Mouse (Mus musculus) gonadal fat pad, adult 2 months (tissue): Measurements from ENCODE around the gene Dek. TPM values are rescaled to one million over a fixed set of nuclear protein-coding genes. Genes with fewer than 3 reads are reported as not detected.

Experiments used
- DNase-seq: peaks from one replicate; pipeline ENCODE4 v3.0.0-alpha.2; 2012; ENCODE audit warnings: low read depth
- polyA plus RNA-seq: library from polyadenylated mRNA; depleted of rRNA; stranded (reverse); fragments of >200 nt; gene quantifications from 2 replicates; pipeline ENCODE4 v1.2.3, GENCODE M21; 2012; rRNA removed

Gene Dek
- polyA plus RNA-seq, 1 experiment, result 9.1 TPM

DNA sequence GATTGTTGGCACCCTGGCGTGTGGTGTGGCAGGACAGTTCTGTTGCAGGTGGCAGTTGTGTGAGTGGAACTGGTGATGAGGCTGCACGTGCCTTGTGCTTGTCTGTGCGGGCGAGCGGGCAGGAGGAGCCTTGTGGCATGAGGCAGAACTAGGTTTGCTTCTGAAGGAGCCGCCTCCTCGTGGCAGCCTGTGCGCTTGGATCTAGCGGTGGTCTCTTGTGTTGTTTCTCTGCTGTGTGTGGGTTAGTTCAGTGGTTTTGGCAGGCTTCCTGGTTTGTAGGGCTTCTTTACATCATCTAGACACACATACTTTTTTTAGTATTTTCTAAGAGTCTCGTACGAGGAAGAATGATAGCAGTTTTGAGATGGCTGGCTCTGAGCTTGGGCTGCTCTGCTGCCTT, 49.9 kb downstream of the Dek start:
- no peak for DNase-seq

GRCm38 (mm10) chr13:47053971-47054370, 52.0 kb downstream of the Dek start:
- no peak for DNase-seq

- no peak for DNase-seq
Measured at GRCm38 (mm10) chr13:47050009-47050408, 56.0 kb downstream of the Dek start.

DNA sequence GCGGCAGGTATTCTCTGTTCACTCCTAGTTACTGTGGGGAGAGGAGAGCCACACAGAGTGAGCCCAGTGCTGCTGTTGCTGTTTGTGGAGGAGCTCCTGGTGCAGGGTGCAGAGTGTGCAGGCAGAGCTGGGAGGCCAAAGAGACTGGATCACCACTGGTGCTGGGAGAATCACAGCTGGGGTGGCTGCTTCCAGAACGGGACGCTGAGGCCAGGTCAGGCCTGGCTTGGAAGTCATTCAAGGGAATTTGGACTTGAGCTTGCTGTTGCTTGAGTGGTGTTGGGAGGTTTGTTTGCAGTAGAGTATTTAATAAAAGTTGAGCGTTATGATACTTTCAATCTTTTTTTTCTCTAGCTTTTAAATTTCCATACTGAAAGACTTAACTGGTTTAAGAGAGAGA, 58.0 kb downstream of the Dek start:
- no peak for DNase-seq

DNA sequence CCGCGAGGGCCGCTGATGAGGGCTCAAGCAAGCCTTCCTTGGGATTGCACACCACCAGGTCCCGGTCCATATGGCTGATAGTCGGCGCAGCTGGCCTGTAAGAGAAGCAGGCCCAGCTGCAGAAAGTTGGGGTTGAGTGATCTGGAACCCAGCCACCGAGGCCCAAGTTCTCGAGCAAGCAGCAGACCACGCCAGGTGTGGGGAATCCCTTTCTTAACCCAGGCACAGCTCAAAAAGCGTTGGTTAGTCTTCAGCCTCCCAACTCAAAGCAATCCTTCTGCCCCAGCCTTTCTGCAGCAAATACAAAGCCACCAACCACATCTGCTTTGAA, 61.4 kb downstream of the Dek start, which contains the start of gene Tpmt:
Gene Tpmt, minus strand, starts transcription at position 121 of the 331 bp plus-strand sequence.
- DNase-seq, result no peak

DNA sequence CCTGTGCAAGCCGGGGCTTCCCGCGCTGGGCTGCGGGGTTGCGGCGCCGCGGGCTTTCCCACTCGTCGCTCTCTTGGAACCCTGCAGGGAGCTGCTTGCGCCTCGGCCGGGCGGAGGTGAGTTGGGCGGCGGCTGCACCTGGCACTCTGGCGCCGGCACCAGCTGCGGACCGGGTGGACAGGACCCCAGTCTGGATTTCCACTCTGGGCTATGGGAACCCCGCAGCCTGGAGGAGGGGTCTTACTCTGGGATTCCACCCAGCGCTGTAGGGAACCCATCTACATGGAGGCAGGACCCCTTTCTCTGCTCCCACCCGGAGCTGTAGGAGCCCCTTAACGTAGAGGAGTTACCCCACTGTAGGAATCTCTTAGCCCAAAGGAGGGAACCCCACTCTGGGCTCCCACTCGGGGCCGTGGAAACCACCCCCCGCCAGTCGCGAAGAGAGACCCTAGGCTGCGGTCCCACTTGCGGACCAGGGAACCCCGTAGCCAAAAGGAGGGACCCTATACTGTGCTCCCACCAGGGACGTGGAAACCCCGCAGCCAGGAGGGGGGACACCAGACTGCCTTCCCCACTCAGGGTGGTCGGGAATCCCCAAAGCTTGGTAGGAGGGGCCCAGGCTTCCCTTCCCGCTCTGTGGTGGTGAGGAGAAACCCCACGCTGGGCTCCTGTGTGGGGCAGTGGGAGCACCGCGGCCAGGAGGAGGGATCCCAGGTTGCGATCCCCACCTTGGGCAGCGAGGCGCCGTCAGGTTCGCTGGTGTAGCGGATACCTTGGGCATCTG, 62.0 kb downstream of the Dek start:
- no peak for DNase-seq

DNA sequence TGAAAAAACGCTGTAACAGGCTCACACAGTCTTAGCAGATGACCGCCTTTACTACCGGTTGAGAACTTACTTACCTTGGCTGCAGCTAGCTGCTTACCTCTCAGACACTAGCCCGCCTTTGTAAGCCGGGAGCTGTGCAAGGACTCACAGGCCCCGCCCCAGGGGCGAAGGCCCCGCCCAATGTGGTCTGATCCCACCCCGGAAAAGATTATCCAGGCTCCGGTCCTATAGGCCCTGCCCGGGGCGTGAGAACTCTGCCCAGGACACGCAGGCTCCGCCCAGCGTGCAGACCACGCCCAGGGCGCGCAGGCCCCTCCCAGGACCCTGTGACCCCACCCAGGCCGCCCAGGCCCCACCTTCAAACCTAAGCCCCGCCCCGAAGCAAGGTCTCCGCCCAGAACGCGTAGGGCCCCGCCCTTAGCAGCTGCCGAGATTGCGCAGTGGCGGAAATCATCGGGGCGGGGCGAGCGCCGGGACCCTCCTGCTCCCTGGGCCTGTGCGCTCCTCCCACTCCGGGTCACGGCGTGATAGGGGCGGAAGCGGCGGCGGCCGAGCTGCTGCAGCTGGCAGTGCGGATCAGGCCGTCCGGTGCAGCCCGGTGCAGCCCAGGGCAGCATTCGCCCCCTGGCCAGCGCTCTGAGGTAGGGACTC, 62.8 kb downstream of the Dek start, which contains the start of gene Kdm1b:
Gene Kdm1b, plus strand, starts transcription at position 470 of the 651 bp plus-strand sequence.
- peak; percentile 58 for DNase-seq

DNA sequence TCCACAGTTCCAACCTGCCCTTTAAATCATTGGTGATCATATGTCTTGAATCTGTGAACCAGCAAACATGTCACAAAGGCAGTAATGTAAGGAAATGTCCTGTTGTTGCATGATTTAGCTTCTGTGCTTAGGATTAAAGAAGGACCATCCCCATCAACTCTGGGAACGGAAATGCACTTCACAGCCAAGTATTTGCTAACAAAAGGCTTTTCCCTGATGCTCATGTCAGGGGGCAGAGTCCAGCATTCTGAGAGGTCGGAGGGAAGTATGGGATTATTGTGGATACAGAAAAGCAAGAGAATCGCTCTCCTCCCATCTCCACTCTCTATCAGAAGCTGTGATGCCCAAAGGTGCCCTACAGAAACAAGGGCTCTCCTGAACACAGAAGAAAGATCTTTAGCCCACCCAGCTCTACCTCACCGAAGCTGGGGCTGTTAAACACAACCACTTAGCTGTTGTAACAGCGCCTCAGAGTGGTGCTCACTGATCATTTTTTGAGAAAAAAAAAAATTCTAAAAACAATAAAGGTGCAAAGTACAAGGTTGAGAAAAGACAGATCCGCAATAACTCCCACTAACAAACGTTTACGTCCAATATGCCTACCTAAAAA, 63.9 kb downstream of the Dek start:
- DNase-seq, result no peak

- DNase-seq, result no peak
Measured at GRCm38 (mm10) chr13:47040061-47040460, 65.9 kb downstream of the Dek start.

DNA sequence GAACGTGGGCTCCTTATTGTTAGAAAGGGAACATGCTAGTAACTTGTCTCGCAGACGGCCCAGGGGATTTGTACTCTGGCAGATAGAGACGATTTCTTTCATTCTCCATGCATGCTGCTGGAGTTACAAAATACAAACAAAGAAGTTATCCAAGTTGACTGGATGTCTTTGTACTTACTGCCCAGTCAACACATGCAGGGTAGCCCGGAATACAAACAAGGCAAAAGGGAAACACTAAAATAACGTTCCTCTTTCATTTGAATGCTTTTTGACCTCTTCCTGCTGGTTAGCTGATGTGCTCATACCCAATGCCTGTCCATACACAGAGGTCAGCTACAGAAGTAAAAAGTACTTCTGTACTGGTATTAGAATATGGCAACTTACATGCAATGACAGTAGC, 68.1 kb downstream of the Dek start:
- DNase-seq, result no peak

Other genes with a start within 250 kb of the Dek start
- 36.7 and 38.9 TPM in 2 replicates for gene Kif13a, start 176.3 kb downstream of the Dek start, polyA plus RNA-seq
- 3.6 and 4.3 TPM in 2 replicates for gene Nhlrc1, start 91.4 kb downstream of the Dek start, polyA plus RNA-seq
- gene Kdm1b, start 62.7 kb downstream of the Dek start, polyA plus RNA-seq, result 9.6 and 10.5 TPM in 2 replicates
- gene Tpmt, start 61.5 kb downstream of the Dek start, polyA plus RNA-seq, result 31.1 and 32.3 TPM in 2 replicates
- gene Rnf144b, start 16.5 kb upstream of the Dek start, polyA plus RNA-seq, result 22.6 and 25.8 TPM in 2 replicates